Mouse (Mus musculus) cerebellum, postnatal 25 days (tissue): Measurements from ENCODE around the gene Pdzd2.

Experiments
- DNase-seq, 2 experiments: peaks; one replicate each; pipeline ENCODE4 v3.0.0; 2021; ENCODE audit warnings: mixed read lengths in 2 of 2

The Pdzd2 gene

GRCm38 (mm10) chr15:12732613-12733012 lies 7.1 kb downstream of the Pdzd2 start:
- DNase-seq = no peak

DNA sequence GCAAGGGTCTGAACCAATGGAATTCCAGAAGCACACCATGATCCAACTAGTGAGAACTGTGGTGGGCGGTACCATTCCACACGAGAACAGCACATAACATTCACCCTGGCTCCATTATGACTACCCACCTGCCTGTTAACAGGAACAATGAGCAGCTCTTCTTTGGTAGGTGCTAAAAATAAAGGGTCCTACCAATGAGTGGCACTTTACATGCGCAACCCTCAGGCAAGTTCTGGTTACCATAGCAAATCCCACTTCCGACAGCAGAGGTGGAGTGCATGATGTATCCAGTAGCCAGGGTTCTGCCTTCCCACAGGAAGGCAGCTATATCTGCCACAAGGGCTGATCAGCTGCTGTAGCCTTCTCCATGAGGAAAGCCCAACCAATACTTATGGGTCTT lies 11.3 kb downstream of the Pdzd2 start:
- DNase-seq = no peak

DNA sequence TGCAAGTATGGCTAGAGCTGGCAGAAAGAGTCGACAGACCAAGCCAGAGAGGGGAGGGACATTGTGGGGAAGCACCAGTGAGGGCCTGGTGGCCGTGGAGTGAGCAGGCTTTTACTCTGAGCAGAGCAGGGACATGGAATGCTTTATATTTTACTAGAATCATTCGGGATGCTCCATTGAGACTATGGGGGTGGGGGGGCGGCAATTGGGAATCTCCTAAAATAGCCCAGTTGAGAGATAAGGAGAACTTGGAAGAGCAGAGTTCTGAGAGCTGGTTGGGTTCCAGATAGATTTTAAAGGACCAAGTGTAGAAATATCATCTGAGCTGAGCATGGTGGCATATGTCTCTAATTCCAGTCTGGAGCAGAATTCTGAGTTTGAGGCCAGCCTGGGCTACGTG lies 14.5 kb downstream of the Pdzd2 start:
- DNase-seq = no peak

- DNase-seq = no peak
These were observed 17.8 kb downstream of the Pdzd2 start for GRCm38 (mm10) chr15:12721684-12722500.

DNA sequence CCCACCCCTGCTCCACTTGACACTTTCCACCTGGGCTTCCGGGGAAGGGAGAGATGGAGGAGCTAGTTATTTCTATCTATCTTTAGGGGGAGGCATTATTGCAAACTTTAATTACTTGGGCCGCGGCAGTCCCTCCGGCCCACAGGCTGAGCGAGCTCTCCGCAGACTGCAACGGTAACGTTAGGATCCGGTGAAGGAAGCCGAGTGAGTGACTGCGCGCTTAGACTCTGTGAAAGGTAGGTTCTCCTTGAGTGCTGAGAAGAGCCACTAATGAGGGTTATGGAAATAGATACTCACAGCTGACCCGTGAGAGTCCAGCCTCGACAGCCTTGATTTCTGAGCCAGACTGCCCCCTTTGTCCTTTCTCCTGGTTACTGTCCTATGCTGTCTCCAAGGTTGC lies 20.9 kb downstream of the Pdzd2 start:
- DNase-seq = no peak

GRCm38 (mm10) chr15:12717410-12717809 lies 22.3 kb downstream of the Pdzd2 start:
- DNase-seq = no peak

GRCm38 (mm10) chr15:12716881-12717280 lies 22.8 kb downstream of the Pdzd2 start:
- DNase-seq = no peak

DNA sequence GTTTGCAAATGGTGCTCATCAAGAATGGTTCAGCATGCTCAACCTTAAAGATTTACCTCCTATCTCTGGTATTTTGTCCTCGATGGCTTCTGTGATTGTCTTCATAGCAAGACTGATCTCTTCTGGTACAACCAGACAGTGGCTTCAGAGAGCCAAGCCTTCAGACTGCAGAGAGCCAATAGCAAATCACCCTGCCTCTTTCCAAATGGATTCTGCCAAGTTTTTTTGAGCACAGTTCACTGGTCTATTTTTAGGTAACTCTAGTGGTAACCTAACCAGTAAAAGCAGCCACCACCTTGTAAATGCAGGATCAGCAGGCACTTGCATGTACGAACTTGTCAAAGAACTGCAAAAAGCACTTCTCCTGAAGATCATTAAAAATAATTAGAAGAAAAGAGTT lies 25.4 kb downstream of the Pdzd2 start:
- DNase-seq = peak in 1 of 2 experiments; percentile 10

DNA sequence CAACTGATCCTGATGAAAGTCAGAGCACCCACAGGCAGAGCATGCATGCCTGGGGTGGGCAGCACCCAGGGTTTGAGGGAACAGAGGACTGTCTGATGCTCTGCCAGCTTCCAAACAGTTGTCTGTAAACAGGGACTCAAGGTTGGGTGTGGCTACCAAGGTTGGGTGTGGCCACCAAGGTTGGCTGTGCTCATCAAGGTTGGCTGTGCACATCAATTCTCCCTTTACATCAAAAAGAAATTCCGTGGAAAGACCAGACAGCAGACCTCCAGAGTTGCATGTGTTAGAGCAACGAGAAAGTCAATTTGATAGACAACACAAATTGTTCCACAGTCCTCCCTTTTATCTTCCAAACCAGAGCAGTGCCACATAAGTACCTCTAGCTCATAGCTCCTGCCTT lies 26.5 kb downstream of the Pdzd2 start:
- no peak for DNase-seq

DNA sequence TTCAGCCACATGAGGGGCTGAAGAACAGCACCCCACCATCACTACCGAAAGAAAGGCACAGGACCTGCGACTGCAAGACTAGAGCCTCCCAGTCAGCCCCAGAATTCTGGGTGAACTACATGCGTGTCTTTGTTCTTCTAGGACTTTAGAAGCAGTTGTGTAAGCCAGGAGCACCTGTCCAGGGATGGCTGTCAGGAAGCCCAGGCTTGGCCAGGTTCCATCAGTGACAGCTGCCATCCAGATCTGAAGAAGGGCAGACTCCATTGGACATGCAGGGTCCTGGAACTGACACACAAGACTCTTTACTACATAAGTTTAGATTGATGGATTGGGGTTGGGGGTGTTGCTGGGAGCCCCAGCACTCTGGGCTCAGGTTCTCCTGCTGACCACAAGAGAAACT lies 29.7 kb downstream of the Pdzd2 start:
- peak; percentile 52 to 73 for DNase-seq

DNA sequence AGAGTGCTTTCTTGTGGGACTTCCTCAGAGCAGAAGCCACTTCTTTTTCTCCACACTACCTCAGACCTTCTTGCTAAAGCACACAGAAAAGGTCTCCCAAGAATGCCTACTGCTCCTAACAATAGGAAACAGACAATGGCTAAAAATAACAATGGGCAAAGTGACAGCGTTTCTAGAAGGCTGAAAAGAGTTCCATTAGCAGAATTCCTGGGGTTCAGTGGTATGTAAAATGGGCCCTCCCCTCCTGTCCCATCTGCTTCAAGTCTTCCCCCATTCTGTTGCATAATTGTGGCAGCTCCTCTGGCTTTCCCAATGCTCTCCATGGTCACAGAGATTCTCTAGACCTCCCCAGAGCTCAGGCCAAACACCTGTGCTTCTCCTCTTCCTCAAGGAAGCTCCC lies 31.4 kb downstream of the Pdzd2 start:
- DNase-seq = no peak

- DNase-seq = no peak
These were observed 32.8 kb downstream of the Pdzd2 start for GRCm38 (mm10) chr15:12706902-12707301.

- peak; percentile 80 to 82 for DNase-seq
These were observed 39.4 kb downstream of the Pdzd2 start for GRCm38 (mm10) chr15:12700367-12700766.

- no peak for DNase-seq
These were observed 42.0 kb downstream of the Pdzd2 start for GRCm38 (mm10) chr15:12697741-12698140.

DNA sequence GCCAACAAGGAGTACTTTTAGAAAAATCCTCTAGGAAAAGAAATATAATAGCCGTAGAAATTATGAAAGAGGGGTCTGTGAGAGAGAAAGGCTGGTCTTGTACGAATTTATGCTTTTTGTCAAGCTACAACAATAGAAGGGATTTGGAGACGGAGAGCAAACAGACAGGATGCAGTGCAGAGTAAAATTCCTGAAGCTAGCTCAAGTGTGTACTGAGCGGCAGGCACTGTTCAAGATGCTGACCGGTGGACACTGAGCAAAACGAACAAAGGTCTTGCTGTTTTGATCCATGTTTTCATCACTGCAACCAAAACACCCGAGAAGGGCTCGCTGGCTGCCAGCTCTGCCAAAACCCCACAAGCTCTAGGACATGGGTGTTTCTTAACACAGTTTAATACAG lies 42.8 kb downstream of the Pdzd2 start:
- DNase-seq = no peak

- DNase-seq = no peak
These were observed 49.9 kb downstream of the Pdzd2 start for GRCm38 (mm10) chr15:12689716-12690381.

GRCm38 (mm10) chr15:12682549-12682948 lies 57.2 kb downstream of the Pdzd2 start:
- DNase-seq = no peak

GRCm38 (mm10) chr15:12681891-12682290 lies 57.8 kb downstream of the Pdzd2 start:
- DNase-seq = no peak

DNA sequence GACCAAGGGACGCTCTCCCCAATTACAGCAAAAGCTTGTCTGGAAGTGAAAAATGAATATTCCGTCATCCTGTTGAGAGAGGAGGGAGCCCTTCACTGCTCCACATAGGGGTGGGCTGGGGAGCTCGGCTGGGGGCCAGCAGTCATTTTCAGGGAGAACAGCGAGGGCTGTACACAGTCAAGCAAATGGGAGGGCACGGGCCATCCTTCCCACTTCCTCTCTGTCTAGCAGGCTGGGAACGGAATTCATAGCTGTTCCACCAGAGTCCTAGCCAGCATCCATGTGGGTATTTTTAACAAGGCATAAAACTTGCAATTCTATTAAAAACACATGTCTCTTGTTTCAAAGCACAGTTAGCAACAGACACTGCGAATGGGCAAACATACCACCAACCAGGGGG lies 59.0 kb downstream of the Pdzd2 start:
- no peak for DNase-seq

DNA sequence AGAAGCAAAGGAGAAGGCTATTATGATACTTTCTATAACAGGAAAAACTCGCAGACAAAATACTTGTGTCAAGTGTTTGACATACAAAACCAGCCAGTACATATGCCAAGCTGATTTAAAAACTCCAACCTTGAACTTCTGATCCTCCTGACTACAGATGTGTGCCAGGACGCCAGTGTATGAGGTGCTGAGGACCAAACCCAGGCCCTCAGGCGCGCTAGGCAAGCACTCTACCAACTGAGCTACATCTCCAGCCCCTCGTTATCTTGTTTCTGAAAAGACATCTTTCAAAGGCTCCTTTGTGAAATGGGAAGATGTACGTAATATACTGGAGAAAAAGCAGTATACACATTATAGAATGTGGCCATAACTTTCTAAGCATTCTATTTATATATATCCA lies 59.7 kb downstream of the Pdzd2 start:
- no peak for DNase-seq

GRCm38 (mm10) chr15:12678540-12679112 lies 61.1 kb downstream of the Pdzd2 start:
- no peak for DNase-seq

GRCm38 (mm10) chr15:12675366-12675765 lies 64.4 kb downstream of the Pdzd2 start:
- DNase-seq = no peak

DNA sequence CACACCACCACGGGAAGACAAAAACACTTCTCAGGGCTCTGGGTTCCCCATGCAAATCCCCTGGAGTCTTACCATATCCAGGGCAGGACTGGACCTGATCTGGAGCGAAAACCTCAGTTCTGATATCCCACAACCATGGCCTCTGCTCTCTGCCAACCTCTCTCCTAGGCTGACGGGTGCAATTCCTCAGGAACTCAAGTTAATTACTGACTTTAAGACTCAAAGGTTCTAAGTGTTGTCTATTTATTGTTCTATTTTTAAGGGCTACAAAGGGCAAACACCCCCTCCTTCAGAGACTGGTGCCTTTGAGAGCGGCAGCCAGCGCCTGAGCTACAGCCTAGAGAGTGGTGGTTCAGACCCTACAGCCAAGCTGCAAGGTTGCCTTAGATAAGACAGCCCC lies 65.7 kb downstream of the Pdzd2 start:
- DNase-seq = no peak
